Mouse (Mus musculus): ENCODE results near the gene Coa7.

DNA sequence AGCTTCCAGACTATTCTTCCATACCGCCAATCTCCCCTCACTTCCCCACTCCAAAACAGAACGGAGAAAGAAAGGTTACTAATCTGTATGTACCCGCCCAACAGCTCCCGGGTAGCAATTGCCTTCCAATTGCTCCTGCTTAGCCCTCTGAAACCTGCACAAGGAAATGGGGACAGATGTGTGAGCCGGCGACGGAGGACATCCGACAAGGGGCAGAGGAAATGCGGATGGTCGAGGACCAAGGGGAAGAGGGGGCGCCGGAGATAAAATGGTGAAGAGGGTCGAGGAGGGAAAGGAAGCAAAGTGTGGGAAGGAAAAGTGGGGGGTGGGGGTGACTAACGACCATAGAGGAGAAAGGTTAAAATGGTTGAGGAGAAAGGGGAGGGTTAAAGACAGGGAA, 27.7 kb upstream of the Coa7 start:
- TF ChIP-seq CTCF (IDR thresholded peaks at IDR 0.05; ENCODE audit: low read depth, low read length) (no peak), POLR2A (IDR thresholded peaks at IDR 0.05; ENCODE audit: extremely low read depth, insufficient read depth, low read length) (no peak)

Measured in liver, adult 2 months (tissue).